Mouse (Mus musculus) forebrain, embryonic 11.5 days (tissue): ENCODE results near the gene 2810004N23Rik. TPM values are rescaled to one million over a fixed set of nuclear protein-coding genes. Genes with fewer than 3 reads are reported as not detected.
A peak's percentile ranks its signal among the peaks of the same experiment; 100 is the strongest.

Experiments used
- ATAC-seq: fragments of 200-750 bp; cut with Nextera tagmentation; replicated peaks from 2 replicates; pipeline ENCODE4 v1.8.0; 2017; ENCODE audit warnings: moderate TSS enrichment; ENCODE audit not compliant: low FRiP score
- DNase-seq: peaks from one replicate; pipeline ENCODE4 v3.0.0-alpha.2; 2017; ENCODE audit warnings: low spot score
- H3K27ac ChIP-seq: fragments of 300-500 bp; sonication (generic); 2 replicates; pipeline ENCODE4 v1.5.1; 2014; ENCODE audit warnings: low read depth, low read length
- H3K27me3 ChIP-seq: fragments of 300-500 bp; sonication (generic); 2 replicates; pipeline ENCODE4 v1.6.1; 2014; ENCODE audit warnings: mild to moderate bottlenecking, low read length, mixed read lengths; ENCODE audit not compliant: control insufficient read depth, insufficient read depth
- H3K36me3 ChIP-seq: fragments of 300-500 bp; sonication (generic); 2 replicates; pipeline ENCODE4 v1.6.1; 2014; ENCODE audit warnings: mild to moderate bottlenecking, low read length, moderate library complexity, mixed read lengths; ENCODE audit not compliant: control insufficient read depth, insufficient read depth
- H3K4me1 ChIP-seq: fragments of 300-500 bp; sonication (generic); replicated peaks from 2 replicates; pipeline ENCODE4 v1.6.1; 2014; ENCODE audit warnings: low read length, mixed read lengths; ENCODE audit not compliant: control insufficient read depth, insufficient read depth
- H3K4me2 ChIP-seq: fragments of 300-500 bp; sonication (generic); 2 replicates; pipeline ENCODE4 v1.6.1; 2014; ENCODE audit warnings: low read depth, mild to moderate bottlenecking, low read length, moderate library complexity, mixed read lengths; ENCODE audit not compliant: severe bottlenecking
- H3K4me3 ChIP-seq: fragments of 300-500 bp; sonication (generic); 2 replicates; pipeline ENCODE4 v1.5.1; 2014; ENCODE audit warnings: low read depth, low read length
- H3K9ac ChIP-seq: fragments of 300-500 bp; sonication (generic); 2 replicates; pipeline ENCODE4 v1.6.1; 2014; ENCODE audit warnings: low read length
- H3K9me3 ChIP-seq: fragments of 300-500 bp; sonication (generic); 2 replicates; pipeline ENCODE4 v1.6.1; 2016; ENCODE audit warnings: low read length, mixed read lengths; ENCODE audit not compliant: control insufficient read depth
- WGBS: fragments of 180-500 bp; shearing (Covaris S2); extraction: QIAGEN DNeasy Blood & Tissue Kit; methylation state at CpG from one replicate; pipeline ENCODE4 v1.1.7; 2014; 5-methylcytosine and 5-hydroxymethylcytosine counted together
- polyA plus RNA-seq: library from polyadenylated mRNA; unstranded; fragments of >200 nt; fragmentation: Nextera tagmentation; extraction: Ambion mirVana; gene quantifications from 2 replicates; pipeline ENCODE4 v1.2.1, GENCODE M21; 2014

2810004N23Rik gene
- polyA plus RNA-seq, 1 experiment from 2014 or later: 59.1 TPM

DNA sequence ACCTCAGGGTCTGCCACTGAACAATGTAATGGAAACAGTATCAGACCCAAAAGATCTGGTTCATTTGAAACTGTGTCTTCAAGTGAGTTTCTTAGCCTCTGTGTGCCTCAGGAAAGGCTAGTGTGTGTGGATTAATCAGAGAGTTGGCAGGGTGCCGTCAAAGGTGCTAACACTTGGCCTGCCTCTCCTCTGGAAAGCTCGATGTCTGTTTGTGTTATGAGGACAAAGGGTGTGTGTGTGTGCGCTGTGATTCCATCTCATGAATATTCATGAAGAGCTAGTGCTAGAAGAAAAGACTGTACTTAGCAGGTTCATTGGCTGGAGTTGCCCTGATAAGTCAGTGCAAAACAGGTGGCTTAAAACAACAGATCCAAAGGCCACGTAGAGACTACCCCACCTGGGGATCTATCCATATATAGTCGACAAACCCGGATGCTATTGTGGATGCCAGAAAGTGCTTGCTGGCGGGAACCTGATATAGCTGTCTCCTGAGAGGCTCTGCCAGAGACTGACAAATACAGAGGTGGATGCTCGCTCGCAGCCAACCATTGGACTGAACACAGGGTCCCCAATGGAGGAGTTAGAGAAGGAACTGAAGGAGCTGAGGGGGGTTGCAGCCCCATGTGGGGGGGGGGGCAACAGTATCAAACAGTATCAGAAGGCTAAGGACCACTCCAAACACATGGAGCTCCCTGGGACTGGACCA is 52.1 kb downstream of the 2810004N23Rik start:
- Histone ChIP-seq H3K4me2 (no peak overlapping the region), H3K4me3 (no peak overlapping the region), H3K27me3 (no peaks in the 10 kb centered on the region), H3K27ac (no peak overlapping the region), H3K9me3 (no peaks in the 10 kb centered on the region), H3K36me3 (no peaks in the 10 kb centered on the region), H3K4me1 (no peaks in the 10 kb centered on the region), H3K9ac (no peak overlapping the region)
- 44% methylated on average over 9 of the region's 9 CpGs for WGBS
- peak; percentile 71 for ATAC-seq
- no peak for DNase-seq

DNA sequence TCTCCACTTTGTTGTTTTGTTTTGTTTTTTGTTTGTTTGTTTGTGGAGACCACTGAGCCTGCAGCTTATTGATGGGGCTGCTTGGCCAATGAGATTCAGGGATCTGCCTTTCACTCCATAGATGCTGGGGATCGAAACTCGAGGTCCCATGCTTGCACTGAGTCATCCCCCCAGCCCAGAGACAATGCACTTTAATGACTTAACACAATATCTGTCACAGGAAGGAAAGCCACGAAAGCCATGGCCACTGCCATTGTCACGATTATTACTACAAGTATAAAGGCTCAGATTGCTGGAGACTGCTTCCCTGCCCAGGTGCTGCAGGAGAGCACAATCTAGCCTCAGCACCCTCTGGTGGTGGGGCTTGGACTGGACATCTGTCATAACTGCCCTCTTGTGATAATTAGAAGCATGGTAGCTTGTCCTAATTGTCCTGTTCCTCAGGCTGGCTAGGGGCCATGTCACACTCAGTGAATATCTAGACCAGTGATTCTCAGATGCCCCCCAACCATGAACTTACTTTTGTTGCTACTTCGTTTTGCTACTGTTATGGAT is 52.8 kb downstream of the 2810004N23Rik start:
- DNase-seq: no peak
- ATAC-seq: no peak
- H3K27ac ChIP-seq: no peak overlapping the region

DNA sequence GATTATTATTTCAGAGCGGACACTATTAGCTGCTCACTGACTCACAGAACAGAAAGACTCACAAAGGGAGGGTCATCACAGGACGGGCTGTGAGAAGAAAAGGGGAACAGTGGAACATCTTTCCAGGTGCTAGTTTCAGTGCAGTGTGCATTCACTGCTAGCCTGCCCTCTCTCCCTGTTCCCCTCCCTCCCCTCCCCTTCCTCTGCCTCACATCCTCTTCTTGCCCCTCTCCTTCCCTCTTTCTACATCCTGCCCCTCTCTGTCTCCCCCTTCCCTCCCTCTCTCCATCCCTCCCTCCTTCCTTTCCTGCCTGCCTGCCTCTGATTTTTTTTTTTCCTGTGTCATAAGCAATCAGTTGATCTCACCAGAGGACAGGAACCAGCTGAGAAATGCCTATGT is 53.5 kb downstream of the 2810004N23Rik start:
- 62% methylated on average over 2 of the region's 2 CpGs for WGBS
- DNase-seq (no peak), ATAC-seq (no peak)
- H3K4me2 ChIP-seq: no peak overlapping the region
- no peaks in the 10 kb centered on the region for H3K36me3 ChIP-seq
- H3K9me3 ChIP-seq: no peaks in the 10 kb centered on the region
- no peaks in the 10 kb centered on the region for H3K4me1 ChIP-seq
- no peak overlapping the region for H3K4me3 ChIP-seq
- H3K27me3 ChIP-seq: no peaks in the 10 kb centered on the region
- no peak overlapping the region for H3K27ac ChIP-seq
- H3K9ac ChIP-seq: no peak overlapping the region

More for the DNA sequence above, 52.8 kb downstream of the 2810004N23Rik start:
- no peak overlapping the region for H3K4me2 ChIP-seq
- H3K4me1 ChIP-seq: no peaks in the 10 kb centered on the region
- 70% methylated on average over 5 of the region's 5 CpGs for whole genome bisulfite sequencing
- H3K9ac ChIP-seq: no peak overlapping the region
- no peaks in the 10 kb centered on the region for H3K27me3 ChIP-seq
- H3K36me3 ChIP-seq: no peaks in the 10 kb centered on the region
- H3K9me3 ChIP-seq: no peaks in the 10 kb centered on the region
- H3K4me3 ChIP-seq: no peak overlapping the region

DNA sequence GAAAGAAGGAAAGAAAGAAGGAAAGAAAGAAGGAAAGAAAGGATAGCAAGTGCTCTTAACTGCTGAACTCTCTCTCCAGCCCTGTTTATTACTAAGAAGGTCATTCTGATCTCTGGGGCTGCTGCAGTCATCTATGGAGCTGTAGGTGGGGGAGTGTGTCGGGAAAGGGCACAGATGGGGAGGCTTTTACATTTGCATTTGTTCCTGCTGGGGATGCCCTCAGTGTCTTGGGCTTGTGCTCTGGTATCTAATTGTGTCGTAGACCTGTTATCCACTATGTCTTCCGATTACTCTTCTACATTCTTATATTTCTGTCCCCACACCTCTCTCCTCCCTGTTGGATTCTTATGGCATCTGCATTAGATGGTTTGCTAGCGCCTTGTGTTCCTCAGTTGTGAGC is 56.9 kb downstream of the 2810004N23Rik start:
- no peaks in the 10 kb centered on the region for H3K36me3 ChIP-seq
- H3K4me1 ChIP-seq: no peaks in the 10 kb centered on the region
- no peak for DNase-seq
- H3K27ac ChIP-seq: no peak overlapping the region
- H3K9me3 ChIP-seq: no peaks in the 10 kb centered on the region
- H3K9ac ChIP-seq: no peak overlapping the region
- 83% methylated on average over 4 of the region's 4 CpGs for WGBS
- no peaks in the 10 kb centered on the region; the same call in 1 of the 2 replicates for H3K27me3 ChIP-seq
- H3K4me3 ChIP-seq: no peak overlapping the region
- H3K4me2 ChIP-seq: no peak overlapping the region
- no peak for ATAC-seq

GRCm38 (mm10) chr8:124803824-124804702 is 58.9 kb downstream of the 2810004N23Rik start:
- H3K27ac ChIP-seq: no peak overlapping the region
- no peaks in the 10 kb centered on the region for H3K4me1 ChIP-seq
- H3K9me3 ChIP-seq: no peaks in the 10 kb centered on the region
- H3K27me3 ChIP-seq: no peaks in the 10 kb centered on the region; the same call in 1 of the 2 replicates
- H3K4me2 ChIP-seq: no peak overlapping the region
- ATAC-seq (no peak), DNase-seq (no peak)
- H3K36me3 ChIP-seq: no peaks in the 10 kb centered on the region
- H3K4me3 ChIP-seq: no peak overlapping the region
- no peak overlapping the region for H3K9ac ChIP-seq
- 70% methylated on average over 12 of the region's 12 CpGs for WGBS

DNA sequence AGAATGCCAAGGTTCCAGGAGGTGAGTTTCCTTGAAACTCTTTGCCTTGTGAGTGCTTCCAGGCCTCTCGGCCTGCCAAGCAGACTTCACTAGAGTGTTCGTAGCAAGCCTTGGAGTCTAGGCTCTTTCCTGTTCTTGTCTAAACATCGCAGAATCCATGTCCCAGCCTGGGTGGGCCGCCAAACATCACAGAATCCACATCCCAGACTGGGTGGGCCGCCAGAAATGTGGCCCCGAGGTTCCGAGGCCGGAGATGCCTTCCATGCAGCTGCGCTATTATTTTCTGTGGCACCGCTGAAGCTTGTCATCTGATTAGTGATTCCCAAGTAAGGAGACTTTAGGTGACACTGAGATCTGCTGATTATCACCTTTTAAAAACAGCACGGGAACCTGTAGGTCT is 62.4 kb downstream of the 2810004N23Rik start:
- 52% methylated on average over 11 of the region's 11 CpGs for WGBS
- Histone ChIP-seq H3K4me3 (no peak overlapping the region), H3K36me3 (no peaks in the 10 kb centered on the region), H3K27me3 (peaks cover 4% of the 10 kb centered on the region), H3K9ac (no peak overlapping the region), H3K4me1 (no peaks in the 10 kb centered on the region), H3K9me3 (no peaks in the 10 kb centered on the region), H3K27ac (no peak overlapping the region), H3K4me2 (no peak overlapping the region)
- ATAC-seq (no peak), DNase-seq (no peak)

- H3K9ac ChIP-seq: no peak overlapping the region
- H3K4me2 ChIP-seq: no peak overlapping the region; the same call in 1 of the 2 replicates
- WGBS: 80% methylated on average over 8 of the region's 8 CpGs
- 0 out of 2 replicates have a peak overlapping the region, but pooled peaks have one; percentile 1 for H3K4me3 ChIP-seq
- no peaks in the 10 kb centered on the region for H3K36me3 ChIP-seq
- ATAC-seq (no peak), DNase-seq (no peak)
- no peaks in the 10 kb centered on the region for H3K9me3 ChIP-seq
- H3K27ac ChIP-seq: no peak overlapping the region
- peaks cover 11% of the 10 kb centered on the region for H3K4me1 ChIP-seq
- peaks cover 34% of the 10 kb centered on the region for H3K27me3 ChIP-seq
Measured at GRCm38 (mm10) chr8:124795781-124796488, 67.0 kb downstream of the 2810004N23Rik start.

- peak overlapping the region; percentile 55 for H3K9ac ChIP-seq
- peak overlapping the region; percentile 72 for H3K4me2 ChIP-seq
- no peaks in the 10 kb centered on the region for H3K9me3 ChIP-seq
- ATAC-seq (peak; percentile 34), DNase-seq (peak; percentile 86)
- H3K27me3 ChIP-seq: peaks cover 36% of the 10 kb centered on the region
- peak overlapping the region; percentile 44 for H3K4me3 ChIP-seq
- peaks cover 11% of the 10 kb centered on the region for H3K4me1 ChIP-seq
- H3K36me3 ChIP-seq: no peaks in the 10 kb centered on the region
- no peak overlapping the region for H3K27ac ChIP-seq
- under 1% methylated on average over 25 of the region's 25 CpGs for WGBS
Measured at GRCm38 (mm10) chr8:124794486-124794780, 68.5 kb downstream of the 2810004N23Rik start.
